Mouse (Mus musculus) heart, adult 2 months (tissue): ENCODE data around the gene Pithd1.

Experiments used
- CTCF ChIP-seq: fragments of 200-600 bp; IDR thresholded peaks from 2 replicates; pipeline ENCODE4 v1.8.1; 2022; ENCODE audit warnings: antibody characterized with exemption, mild to moderate bottlenecking, moderate library complexity
- POLR2A ChIP-seq: fragments of 200-500 bp; IDR thresholded peaks from 2 replicates; pipeline ENCODE4 v1.6.1; 2011; ENCODE audit warnings: mild to moderate bottlenecking, low read depth, low read length, control low read depth; ENCODE audit not compliant: insufficient read depth

- TF ChIP-seq CTCF, result no peak
- no peak for TF ChIP-seq POLR2A
Observed at GRCm38 (mm10) chr4:135955886-135956285, 31.2 kb downstream of the Pithd1 start.
